9 mouse cellular contexts compared by ENCODE assay signal in genomic region chr6:128841327-128842089, GRCm38 (mm10). TPM values are rescaled to one million over a fixed set of nuclear protein-coding genes. Genes with fewer than 3 reads are reported as not detected.
DNase-seq lines count a peak whose midpoint lies in the region; ATAC-seq and TF ChIP-seq lines count a peak whose summit lies in the region.
"Had no signal": no experiment of that assay in that cellular context is flagged by ENCODE, and none has a peak within 500 bp of the region (broad histone marks: within the 10 kb centered on the region; RNA-seq: fewer than 3 reads in every experiment).

No protein-coding gene starts in this region.

- peaks cover 3 to 36% of the 10 kb centered on the region in 2 experiments for H3K4me1 ChIP-seq in CH12.LX (ENCODE audit: control insufficient read depth in 1 of 2, insufficient read depth in 2 of 2)
- no peaks in the 10 kb centered on the region for H3K4me1 ChIP-seq in hindbrain, embryonic 11.5 days (replicated peaks; ENCODE audit: control insufficient read depth, insufficient read depth, low read length)

- TF ChIP-seq CTCF in gastrocnemius, adult 2 months (IDR thresholded peaks at IDR 0.05) = no peak
- TF ChIP-seq CTCF in CH12.LX (conservative IDR thresholded peaks at IDR 0.05 in 1 of 2, IDR thresholded peaks at IDR 0.05 in 1 of 2; ENCODE audit: low read depth in 2 of 2, low read length in 2 of 2) = no peak

- peak overlapping the region; percentile 92; the same call in 1 of the 2 replicates for H3K4me2 ChIP-seq in CH12.LX (ENCODE audit: insufficient read depth, low read depth, poor library complexity, severe bottlenecking)
- H3K4me2 ChIP-seq in hindbrain, embryonic 11.5 days (replicated peaks; ENCODE audit: low read depth, low read length) = peak overlapping the region; percentile 68

- in situ Hi-C loops in CH12.LX (cut with MboI; ENCODE audit: low pct_ligation_motif_present, low pct_unique_long_range_greater_than_20kb, low sequenced_read_pairs) = loop anchor here (5.0 to 25.0 kb wide), 4 partner anchors 34 to 521 kb away; no protein-coding TSS in a partner anchor

- no peaks in the 10 kb centered on the region for H3K27me3 ChIP-seq in CH12.LX (replicated peaks)
- H3K27me3 ChIP-seq in hindbrain, embryonic 11.5 days (ENCODE audit: control insufficient read depth, insufficient read depth, low read length) = no peaks in the 10 kb centered on the region

- no peaks in the 10 kb centered on the region for H3K9me3 ChIP-seq in CH12.LX (replicated peaks; ENCODE audit: low read length)
- no peaks in the 10 kb centered on the region for H3K9me3 ChIP-seq in hindbrain, embryonic 11.5 days (ENCODE audit: control insufficient read depth, low read length)

- TF ChIP-seq POLR2A in CH12.LX (IDR thresholded peaks at IDR 0.05; ENCODE audit: low read depth, low read length) = no peak

- no peaks in the 10 kb centered on the region for H3K36me3 ChIP-seq in CH12.LX (replicated peaks in 1 of 2; ENCODE audit: control insufficient read depth in 1 of 2, insufficient read depth in 1 of 2, low read length in 1 of 2)
- no peaks in the 10 kb centered on the region for H3K36me3 ChIP-seq in hindbrain, embryonic 11.5 days (ENCODE audit: control insufficient read depth, insufficient read depth, low read length)

- dilution Hi-C loops in CH12.LX (cut with MboI; ENCODE audit: extremely low pct_ligation_motif_present, extremely low pct_unique_long_range_greater_than_20kb, low sequenced_read_pairs) = no loop called here

- no peaks in the 10 kb centered on the region for H3K79me2 ChIP-seq in CH12.LX (replicated peaks; ENCODE audit: control insufficient read depth, extremely low read depth, insufficient read depth, poor library complexity, severe bottlenecking)

- H3K27ac ChIP-seq in gastrocnemius, adult 2 months = no peak overlapping the region
- H3K27ac ChIP-seq in CH12.LX (ENCODE audit: insufficient read depth, low read depth) = no peak overlapping the region
- no peak overlapping the region for H3K27ac ChIP-seq in hindbrain, embryonic 11.5 days (ENCODE audit: low read depth, low read length)

- no peak for TF ChIP-seq RAD21 in CH12.LX (IDR thresholded peaks at IDR 0.05; ENCODE audit: low read depth, low read length)

- peak overlapping the region; percentile 93 for H3K4me3 ChIP-seq in gastrocnemius, adult 2 months
- H3K4me3 ChIP-seq in CH12.LX (replicated peaks in 1 of 3; ENCODE audit: low read depth in 2 of 3, low read length in 2 of 3, poor library complexity in 1 of 3) = no peak overlapping the region
- peak overlapping the region; percentile 79 for H3K4me3 ChIP-seq in hindbrain, embryonic 11.5 days (ENCODE audit: low read depth, low read length)

- DNase-seq in gastrocnemius, adult 2 months = no peak
- DNase-seq in gastrocnemius, adult 18-20 months (ENCODE audit: low spot score) = no peak
- DNase-seq in CH12.LX (ENCODE audit: extremely low read depth) (no peak), MN1 (ENCODE audit: low spot score) (no peak)
- peak; percentile 12 for DNase-seq in hindbrain, embryonic 11.5 days (ENCODE audit: low spot score)
- peak; percentile 60 for DNase-seq in lung, postnatal 36 days
- DNase-seq in layer of hippocampus, adult 9-10 months (ENCODE audit: low spot score) = no peak
- no peak for DNase-seq in left cerebral cortex, adult 9 months (ENCODE audit: low spot score in 2 of 2)

- intact Hi-C loops in gastrocnemius, adult 2 months (cut with DNase I) = loop anchor here (10.0 kb wide), 1 partner anchor 693 kb away; the partner anchor contains the start of gene Gabarapl1

- no peak for ATAC-seq in hindbrain, embryonic 11.5 days (ENCODE audit: low FRiP score)

- TF ChIP-seq EP300 in CH12.LX (IDR thresholded peaks at IDR 0.05; ENCODE audit: low read length) = no peak

- no peak overlapping the region for H3K9ac ChIP-seq in CH12.LX (ENCODE audit: insufficient read depth, low read depth)
- H3K9ac ChIP-seq in hindbrain, embryonic 11.5 days (ENCODE audit: low read depth, low read length) = no peak overlapping the region

- 45% methylated on average over 4 of the region's 4 CpGs for WGBS in hindbrain, embryonic 11.5 days

TF ChIP-seq in CH12.LX, 34 proteins besides CTCF, POLR2A, EP300 and RAD21:
- TF ChIP-seq SMC3 (IDR thresholded peaks at IDR 0.05; ENCODE audit: low read depth, low read length) = no peak
- TF ChIP-seq ZMIZ1 (IDR thresholded peaks at IDR 0.05; ENCODE audit: low read depth, low read length) = no peak
- TF ChIP-seq TCF12 (IDR thresholded peaks at IDR 0.05; ENCODE audit: low read depth, low read length) = no peak
- TF ChIP-seq E2F4 (IDR thresholded peaks at IDR 0.05; ENCODE audit: insufficient replicate concordance, low read depth, low read length) = no peak
- TF ChIP-seq MYC (IDR thresholded peaks at IDR 0.05; ENCODE audit: low read depth, low read length) = no peak
- TF ChIP-seq GABPA (IDR thresholded peaks at IDR 0.05; ENCODE audit: insufficient replicate concordance, low read depth, low read length) = no peak
- TF ChIP-seq RCOR1 (conservative IDR thresholded peaks at IDR 0.05; ENCODE audit: low read depth, low read length) = no peak
- TF ChIP-seq CHD1 (IDR thresholded peaks at IDR 0.05; ENCODE audit: low read depth, low read length) = no peak

RNA-seq across cellular contexts. Expression of gene Klrb1b, which starts 15.4 kb away (rescaled TPM):
- not detected for total RNA-seq in gastrocnemius, adult 2 months (2021)
- not detected for total RNA-seq in gastrocnemius, adult 18-20 months (2021)
- total RNA-seq in CH12.LX (2012; rRNA removed) = not detected in 2 replicates
- not detected in 2 replicates for total RNA-seq in CH12.LX (2014; rRNA removed)
- not detected in 2 replicates for polyA plus RNA-seq in CH12.LX (2012; ENCODE audit: insufficient read length, low read depth)
- not detected in 2 replicates for polyA plus RNA-seq in hindbrain, embryonic 11.5 days (2014; fragmentation: Nextera tagmentation; extraction: Ambion mirVana)
- total RNA-seq: common myeloid progenitor, adult 5-6 weeks had no signal

RNA-seq across cellular contexts. Expression of gene Gm44511, which starts 15.4 kb away (rescaled TPM):
- total RNA-seq in gastrocnemius, adult 2 months (2021) = not detected
- total RNA-seq in gastrocnemius, adult 18-20 months (2021) = not detected
- total RNA-seq in CH12.LX (2012; rRNA removed) (not detected in 2 replicates), CH12.LX (2014; rRNA removed) (not detected in 2 replicates)
- not detected in 2 replicates for polyA plus RNA-seq in CH12.LX (2012; ENCODE audit: insufficient read length, low read depth)
- polyA plus RNA-seq in hindbrain, embryonic 11.5 days (2014; fragmentation: Nextera tagmentation; extraction: Ambion mirVana) = not detected in 2 replicates

RNA-seq across cellular contexts. Expression of gene Clec2i, which starts 45.9 kb away (rescaled TPM):
- total RNA-seq in gastrocnemius, adult 2 months (2021) = not detected
- not detected for total RNA-seq in gastrocnemius, adult 18-20 months (2021)
- total RNA-seq in CH12.LX (2012; rRNA removed) = 34.4 and 38.5 TPM in 2 replicates
- total RNA-seq in CH12.LX (2014; rRNA removed) = 104 and 134 TPM in 2 replicates
- polyA plus RNA-seq in CH12.LX (2012; ENCODE audit: insufficient read length, low read depth) = 80.7 and 90.3 TPM in 2 replicates
- 0.08 TPM in 1 of 2 replicates, not detected in the other for polyA plus RNA-seq in hindbrain, embryonic 11.5 days (2014; fragmentation: Nextera tagmentation; extraction: Ambion mirVana)

RNA-seq across cellular contexts. Expression of gene BC035044, which starts 49.4 kb away (rescaled TPM):
- total RNA-seq in gastrocnemius, adult 2 months (2021) = not detected
- total RNA-seq in gastrocnemius, adult 18-20 months (2021) = not detected
- total RNA-seq in CH12.LX (2012; rRNA removed) = 51.6 and 53.5 TPM in 2 replicates
- 121 and 124 TPM in 2 replicates for total RNA-seq in CH12.LX (2014; rRNA removed)
- 49.4 and 49.7 TPM in 2 replicates for polyA plus RNA-seq in CH12.LX (2012; ENCODE audit: insufficient read length, low read depth)
- polyA plus RNA-seq in hindbrain, embryonic 11.5 days (2014; fragmentation: Nextera tagmentation; extraction: Ambion mirVana) = 0.77 and 0.80 TPM in 2 replicates

RNA-seq across cellular contexts. Expression of gene Klrb1c, which starts 52.5 kb away (rescaled TPM):
- total RNA-seq in gastrocnemius, adult 2 months (2021) = not detected
- not detected for total RNA-seq in gastrocnemius, adult 18-20 months (2021)
- not detected in 2 replicates for total RNA-seq in CH12.LX (2012; rRNA removed)
- total RNA-seq in CH12.LX (2014; rRNA removed) = not detected in 2 replicates
- not detected in 2 replicates for polyA plus RNA-seq in CH12.LX (2012; ENCODE audit: insufficient read length, low read depth)
- 0.06 TPM in 1 of 2 replicates, not detected in the other for polyA plus RNA-seq in hindbrain, embryonic 11.5 days (2014; fragmentation: Nextera tagmentation; extraction: Ambion mirVana)

Comparison
In these comparisons a context has a peak if more than half of its experiments do, and no peak if none do; other contexts are left out.
1. DNase-seq: peak in hindbrain, embryonic 11.5 days (single experiment) and lung, postnatal 36 days (single experiment); none in gastrocnemius, adult 2 months (single experiment), gastrocnemius, adult 18-20 months (single experiment), CH12.LX (single experiment), MN1 (single experiment), layer of hippocampus, adult 9-10 months (single experiment) and left cerebral cortex, adult 9 months (0 of 2).
2. H3K4me3 ChIP-seq: peak in gastrocnemius, adult 2 months (single experiment) and hindbrain, embryonic 11.5 days (single experiment); none in CH12.LX (0 of 3).
3. RNA of gene Clec2i, which starts 45.9 kb away (total RNA-seq): 34.4 to 134 TPM in CH12.LX; not detected in gastrocnemius, adult 2 months and not detected in gastrocnemius, adult 18-20 months; every median in the first group is over 10 times any median in the second.